ENCODE assay signal across 9 mouse cellular contexts in genomic region chr8:80830724-80831566, GRCm38 (mm10). TPM values are rescaled to one million over a fixed set of nuclear protein-coding genes. Genes with fewer than 3 reads are reported as not detected.
DNase-seq lines count a peak whose midpoint lies in the region; ATAC-seq lines count a peak whose summit lies in the region.
"Had no signal": no experiment of that assay in that cellular context is flagged by ENCODE, and none has a peak within 500 bp of the region (broad histone marks: within the 10 kb centered on the region; RNA-seq: fewer than 3 reads in every experiment).

No protein-coding gene starts in this region.

- H3K9ac ChIP-seq in kidney, embryonic 15.5 days = no peak overlapping the region
- H3K9ac ChIP-seq in midbrain, embryonic 15.5 days = no peak overlapping the region
- H3K9ac ChIP-seq in liver, embryonic 11.5 days (ENCODE audit: low read depth, low read length) = no peak overlapping the region

- H3K36me3 ChIP-seq in kidney, embryonic 15.5 days = no peaks in the 10 kb centered on the region
- no peaks in the 10 kb centered on the region for H3K36me3 ChIP-seq in midbrain, embryonic 15.5 days (replicated peaks)
- no peaks in the 10 kb centered on the region for H3K36me3 ChIP-seq in liver, embryonic 11.5 days (ENCODE audit: control insufficient read depth, insufficient read depth, low read length)

- H3K4me3 ChIP-seq in kidney, embryonic 15.5 days (replicated peaks) = no peak overlapping the region
- H3K4me3 ChIP-seq in midbrain, embryonic 15.5 days = no peak overlapping the region
- no peak overlapping the region for H3K4me3 ChIP-seq in liver, embryonic 11.5 days (ENCODE audit: low read depth, low read length)

- DNase-seq in kidney, postnatal 14 days = no peak
- DNase-seq in adrenal gland, postnatal 14 days = peak; percentile 68
- peak; percentile 68 to 69 for DNase-seq in heart, postnatal 10 days
- DNase-seq in right cerebral cortex, postnatal 14 days = no peak
- no peak for DNase-seq in liver, embryonic 11.5 days (ENCODE audit: low spot score)
- DNase-seq in ovary, adult 18-20 months (ENCODE audit: low spot score) = no peak

- H3K4me1 ChIP-seq in kidney, embryonic 15.5 days = peaks cover 64% of the 10 kb centered on the region
- peaks cover 13% of the 10 kb centered on the region for H3K4me1 ChIP-seq in midbrain, embryonic 15.5 days
- peaks cover 8% of the 10 kb centered on the region for H3K4me1 ChIP-seq in liver, embryonic 11.5 days (replicated peaks; ENCODE audit: control insufficient read depth, insufficient read depth, low read length)

- no peaks in the 10 kb centered on the region for H3K9me3 ChIP-seq in kidney, embryonic 15.5 days (replicated peaks)
- H3K9me3 ChIP-seq in midbrain, embryonic 15.5 days = no peaks in the 10 kb centered on the region
- H3K9me3 ChIP-seq in liver, embryonic 11.5 days (ENCODE audit: control insufficient read depth, low read length) = no peaks in the 10 kb centered on the region

- H3K4me2 ChIP-seq in kidney, embryonic 15.5 days = no peak overlapping the region
- H3K4me2 ChIP-seq in midbrain, embryonic 15.5 days = no peak overlapping the region
- H3K4me2 ChIP-seq in liver, embryonic 11.5 days = no peak overlapping the region

- peak; percentile 27 for ATAC-seq in kidney, embryonic 15.5 days (replicated peaks; ENCODE audit: low FRiP score)
- ATAC-seq in midbrain, embryonic 15.5 days (replicated peaks) = peak; percentile 44
- ATAC-seq in liver, embryonic 11.5 days (replicated peaks; ENCODE audit: low FRiP score) = no peak

- intact Hi-C loops in heart, postnatal 10 days (cut with DNase I) = no loop called here

- H3K27me3 ChIP-seq in kidney, embryonic 15.5 days = no peaks in the 10 kb centered on the region
- no peaks in the 10 kb centered on the region for H3K27me3 ChIP-seq in midbrain, embryonic 15.5 days (replicated peaks)
- H3K27me3 ChIP-seq in liver, embryonic 11.5 days (replicated peaks; ENCODE audit: control insufficient read depth, insufficient read depth, low read length) = no peaks in the 10 kb centered on the region

- WGBS in kidney, embryonic 15.5 days = 48% methylated on average over 11 of the region's 11 CpGs
- WGBS in midbrain, embryonic 15.5 days = 62% methylated on average over 11 of the region's 11 CpGs
- 79% methylated on average over 11 of the region's 11 CpGs for WGBS in liver, embryonic 11.5 days

- peak overlapping the region; percentile 49 for H3K27ac ChIP-seq in kidney, embryonic 15.5 days
- 0 out of 2 replicates have a peak overlapping the region, but pooled peaks have one; percentile 21 for H3K27ac ChIP-seq in midbrain, embryonic 15.5 days
- H3K27ac ChIP-seq in liver, embryonic 11.5 days (ENCODE audit: low read depth, low read length) = no peak overlapping the region
- H3K27ac ChIP-seq: macrophage had no signal

RNA-seq across cellular contexts. Expression of gene Gab1, which starts 49.4 kb away (rescaled TPM):
- polyA plus RNA-seq in kidney, embryonic 15.5 days (2015; fragmentation: Nextera tagmentation; extraction: Ambion mirVana) = 16.4 and 16.8 TPM in 2 replicates
- 18.0 and 20.1 TPM in 2 replicates for total RNA-seq in adrenal gland, postnatal 14 days (2021)
- total RNA-seq in heart, postnatal 10 days (2021) = 10 to 100 TPM; 41.2 to 51.1 TPM
- 8.6 and 9.3 TPM in 2 replicates for polyA plus RNA-seq in midbrain, embryonic 15.5 days (2015; fragmentation: Nextera tagmentation; extraction: Ambion mirVana)
- polyA plus RNA-seq in liver, embryonic 11.5 days (2014; fragmentation: Nextera tagmentation; extraction: Ambion mirVana) = 19.5 and 20.6 TPM in 2 replicates

Comparison
In these comparisons a context has a peak if more than half of its experiments do, and no peak if none do; other contexts are left out.
1. DNase-seq: peak in adrenal gland, postnatal 14 days (single experiment) and heart, postnatal 10 days (2 of 2); none in kidney, postnatal 14 days (single experiment), right cerebral cortex, postnatal 14 days (single experiment), liver, embryonic 11.5 days (single experiment) and ovary, adult 18-20 months (single experiment).